Mouse (Mus musculus) telencephalon, adult 2 months (tissue): ENCODE data around the gene Ece2.

Source experiments
- DNase-seq: peaks from one replicate; pipeline ENCODE4 v3.0.0-alpha.2; 2011; ENCODE audit warnings: low read depth, low spot score

Ece2 gene

DNA sequence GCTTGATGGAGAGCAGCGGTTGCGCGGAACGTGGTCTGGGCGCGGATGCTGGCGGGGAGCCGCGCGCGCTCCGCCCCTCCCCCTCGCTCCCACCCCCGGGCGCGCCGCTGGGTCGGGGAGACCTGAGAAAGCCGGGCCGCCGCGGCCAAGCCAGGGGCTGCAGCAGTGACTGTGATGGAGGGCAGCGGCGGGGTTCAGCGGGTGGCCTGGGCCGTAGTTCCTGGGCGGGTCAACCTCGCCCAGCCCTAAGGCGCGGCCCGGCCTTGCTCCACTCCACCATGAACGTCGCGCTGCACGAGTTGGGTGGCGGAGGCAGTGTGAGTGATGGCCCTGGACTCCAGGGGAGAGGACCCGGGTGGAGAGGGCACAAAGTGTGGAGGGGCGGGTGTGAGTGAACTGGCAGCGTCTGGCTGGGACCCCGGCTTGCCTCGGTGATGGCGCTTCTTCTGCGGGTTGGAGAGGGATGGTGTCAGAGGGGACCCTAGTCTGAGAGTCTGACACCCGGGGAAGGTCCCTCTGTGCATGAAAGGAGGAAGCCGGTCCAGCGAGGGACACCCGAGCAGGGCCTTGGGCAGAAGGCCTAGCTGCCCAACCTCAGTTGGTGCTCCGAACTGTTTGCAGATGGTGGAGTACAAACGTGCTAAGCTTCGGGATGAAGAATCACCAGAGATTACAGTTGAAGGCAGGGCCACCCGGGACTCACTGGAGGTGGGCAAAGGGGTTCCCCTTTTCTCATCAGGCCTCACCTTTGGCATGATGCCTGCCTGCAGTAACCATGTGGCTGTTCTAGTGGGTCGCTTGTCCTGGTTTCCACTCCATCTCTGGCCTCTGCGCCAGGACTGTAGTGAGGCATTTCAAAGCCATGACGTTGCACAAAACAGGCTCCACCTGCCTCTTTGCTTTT, at the start of gene Ece2:
Ece2 (plus strand) TSS at position 98 of the 904 bp plus-strand sequence.
- no peak for DNase-seq

DNA sequence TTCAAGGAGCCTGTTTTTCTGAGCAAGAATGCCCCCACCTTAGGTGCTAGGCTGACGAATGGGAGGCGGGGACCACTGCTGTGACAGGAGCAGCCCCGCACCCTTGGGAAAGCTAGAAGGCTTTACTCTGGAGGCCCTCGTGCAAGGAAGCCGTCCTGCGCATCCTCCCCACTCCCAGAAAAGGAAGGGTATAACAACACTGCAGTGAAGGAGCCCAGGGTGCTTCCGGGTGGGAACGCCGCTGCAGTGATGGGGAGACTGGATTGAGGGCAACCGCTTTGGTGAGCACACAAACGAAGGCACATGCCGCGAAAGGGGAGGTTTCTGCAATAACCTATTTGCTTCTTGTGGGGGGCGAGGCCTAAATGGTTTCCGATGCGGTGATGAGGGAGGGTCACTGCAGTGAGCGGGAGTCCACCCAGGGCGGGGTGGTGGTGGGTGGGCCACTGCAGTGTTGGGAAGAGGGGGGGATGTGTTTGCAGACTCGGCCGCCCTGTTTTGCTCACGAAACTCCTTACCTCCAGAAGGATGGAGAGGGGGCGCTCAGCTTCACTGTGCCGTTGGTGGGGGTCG, 40.2 kb upstream of the Ece2 start, which contains the start of gene Vwa5b2:
Vwa5b2 (plus strand) TSS at position 106 of the 573 bp plus-strand sequence.
- no peak for DNase-seq

DNA sequence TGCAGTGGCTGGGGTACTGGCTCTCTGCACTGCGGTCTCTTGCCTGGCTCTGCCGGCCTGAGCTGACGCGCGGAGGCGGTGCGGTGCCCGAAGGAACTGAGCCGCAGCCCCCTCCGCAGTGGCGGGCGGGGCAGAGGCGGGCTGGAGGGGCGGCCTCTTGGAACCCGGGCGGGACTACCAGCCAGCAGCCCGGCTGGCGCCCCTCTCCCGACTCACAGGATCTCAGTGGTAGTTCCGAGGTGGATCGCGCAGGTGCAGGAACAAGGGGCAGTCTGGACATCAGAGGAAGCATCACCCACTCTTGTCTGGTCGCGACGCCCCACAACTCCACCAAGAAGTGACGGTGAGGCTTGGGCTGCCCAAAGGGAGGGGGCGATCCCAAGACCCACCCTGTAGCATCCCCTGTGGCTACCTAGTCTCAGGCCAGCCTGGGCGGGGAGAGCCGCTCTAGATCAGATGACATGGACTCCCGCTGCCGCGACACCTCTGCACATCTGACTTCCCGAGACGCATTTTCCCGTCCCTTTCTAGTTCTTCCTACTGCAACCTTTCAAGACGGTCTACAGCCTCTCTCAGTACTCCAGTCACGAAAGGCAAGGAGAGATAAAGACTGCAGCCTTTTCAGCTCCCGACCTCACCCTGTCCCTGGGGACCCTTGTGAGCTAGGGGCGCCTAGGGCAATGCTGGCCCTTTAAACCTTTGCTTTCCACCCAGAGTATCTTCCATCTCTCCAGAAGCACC, 39.5 kb upstream of the Ece2 start:
- DNase-seq, result no peak

DNA sequence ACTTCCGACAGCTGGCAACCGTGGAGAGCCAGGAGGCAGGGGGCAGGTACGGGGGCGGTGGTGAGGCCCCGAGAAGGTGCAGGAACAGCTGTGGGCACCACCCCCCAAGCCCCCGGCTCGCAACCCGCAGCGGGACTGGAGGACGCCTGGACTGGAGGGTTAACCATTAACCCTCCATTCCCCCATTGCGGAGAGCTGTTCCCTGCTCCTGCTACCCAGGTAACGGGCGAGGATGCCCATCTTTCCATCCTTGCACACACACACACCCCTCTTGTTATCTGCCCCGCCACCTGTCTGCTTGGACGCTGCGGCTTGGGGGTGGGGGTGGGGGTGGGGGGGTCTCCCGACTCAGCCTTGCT, 39.0 kb upstream of the Ece2 start:
- no peak for DNase-seq

- DNase-seq, result no peak
Observed at GRCm38 (mm10) chr16:20591076-20591705, 38.4 kb upstream of the Ece2 start.

DNA sequence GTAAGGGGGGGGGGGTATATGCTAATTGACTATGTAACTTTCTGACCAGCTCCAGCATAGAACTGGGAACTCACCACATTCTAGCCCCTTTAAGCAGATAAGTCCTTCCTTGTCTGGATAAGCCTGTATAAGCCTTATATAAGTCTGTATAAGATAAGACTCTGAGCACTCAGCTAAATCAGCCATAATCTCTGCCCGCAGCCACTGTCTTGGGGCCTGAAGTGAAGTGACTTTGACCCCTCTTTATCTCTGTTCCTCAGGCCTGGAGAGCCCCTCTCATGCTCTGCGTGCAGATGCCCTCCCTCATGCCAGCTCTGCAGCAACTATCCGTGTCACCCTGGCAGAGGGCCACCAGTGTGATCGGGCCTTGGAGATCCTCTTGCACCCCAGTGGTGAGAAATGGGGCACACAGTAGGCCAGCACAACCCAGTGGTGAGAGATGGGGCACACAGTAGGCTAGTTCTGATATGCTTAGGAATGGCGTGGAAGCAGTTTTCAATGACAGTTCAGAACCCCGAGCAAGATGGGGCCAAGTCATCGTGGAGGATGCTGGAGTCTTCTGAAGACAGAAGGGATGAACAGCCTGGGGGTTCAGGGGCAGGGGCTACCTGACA, 34.5 kb upstream of the Ece2 start:
- DNase-seq, result no peak

DNA sequence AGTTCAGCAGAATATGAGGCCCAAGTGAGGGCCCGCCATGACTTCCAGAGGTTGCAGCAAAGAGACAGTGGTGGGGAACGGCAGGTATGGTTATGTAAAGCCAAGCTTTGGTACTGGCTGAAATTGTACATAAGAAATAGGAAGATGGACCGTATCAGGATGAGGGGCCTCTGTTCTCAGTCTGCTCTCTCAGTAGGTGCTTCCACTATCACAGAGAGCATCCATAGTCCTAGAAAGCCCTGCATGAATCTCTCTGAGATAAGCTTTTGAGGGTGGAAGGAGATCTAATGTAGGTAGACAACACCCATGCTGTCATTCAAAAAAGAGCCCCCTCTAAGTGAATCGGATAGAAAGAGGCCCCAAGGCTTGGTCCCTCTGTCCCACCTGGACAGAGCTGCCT, 33.9 kb upstream of the Ece2 start:
- DNase-seq, result no peak

DNA sequence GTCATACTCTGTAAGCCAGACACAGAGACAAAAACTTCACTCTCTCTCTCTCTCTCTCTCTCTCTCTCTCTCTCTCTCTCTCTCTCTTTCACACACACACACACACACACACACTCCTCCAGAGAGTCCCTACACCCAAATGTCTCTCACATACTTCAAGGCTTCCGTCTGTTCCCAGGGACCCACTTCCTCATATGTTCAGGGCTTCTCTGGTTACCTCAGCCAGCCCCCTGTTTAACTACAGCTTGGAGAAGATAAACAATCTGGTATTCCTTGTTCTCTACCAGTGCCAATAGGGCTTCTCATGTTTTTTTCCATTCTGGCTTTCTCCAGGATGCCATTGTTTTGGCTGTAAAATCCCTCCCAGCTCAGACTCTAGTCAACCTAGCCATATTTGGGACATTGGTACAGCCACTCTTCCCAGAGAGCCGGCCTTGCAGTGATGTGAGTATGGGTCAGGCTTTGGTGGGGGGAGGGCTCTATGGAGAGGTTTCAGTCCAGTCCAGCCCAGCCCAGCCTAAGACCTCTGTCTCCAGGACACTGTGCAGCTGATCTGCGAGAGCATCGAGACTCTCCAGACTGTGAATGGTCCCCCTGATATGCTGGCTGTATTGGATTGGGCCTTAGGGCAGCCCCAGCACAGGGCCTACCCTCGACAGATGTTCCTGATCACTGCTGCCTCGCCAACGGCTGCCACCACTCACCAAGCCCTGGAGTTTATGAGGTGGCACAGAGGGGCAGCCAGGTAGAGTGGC, 32.8 kb upstream of the Ece2 start:
- DNase-seq, result no peak

GRCm38 (mm10) chr16:20600511-20600910, 29.1 kb upstream of the Ece2 start:
- no peak for DNase-seq

DNA sequence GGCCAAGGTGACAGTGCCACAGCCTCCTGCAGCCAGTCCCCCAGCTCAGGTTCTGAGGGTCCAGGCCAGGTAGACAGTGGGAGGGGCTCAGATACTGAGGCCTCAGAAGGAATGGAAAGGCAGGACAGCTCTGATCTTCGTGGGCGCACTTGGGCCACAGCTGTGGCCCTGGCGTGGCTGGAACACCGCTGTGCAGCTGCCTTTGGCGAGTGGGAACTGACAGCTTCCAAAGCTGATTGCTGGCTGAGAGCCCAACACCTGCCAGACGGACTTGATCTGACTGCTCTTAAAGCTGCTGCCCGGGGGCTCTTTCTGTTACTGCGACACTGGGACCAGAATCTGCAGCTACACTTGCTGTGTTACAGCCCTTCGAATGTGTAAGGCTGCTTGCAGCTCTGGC, 24.9 kb upstream of the Ece2 start:
- DNase-seq, result no peak

DNA sequence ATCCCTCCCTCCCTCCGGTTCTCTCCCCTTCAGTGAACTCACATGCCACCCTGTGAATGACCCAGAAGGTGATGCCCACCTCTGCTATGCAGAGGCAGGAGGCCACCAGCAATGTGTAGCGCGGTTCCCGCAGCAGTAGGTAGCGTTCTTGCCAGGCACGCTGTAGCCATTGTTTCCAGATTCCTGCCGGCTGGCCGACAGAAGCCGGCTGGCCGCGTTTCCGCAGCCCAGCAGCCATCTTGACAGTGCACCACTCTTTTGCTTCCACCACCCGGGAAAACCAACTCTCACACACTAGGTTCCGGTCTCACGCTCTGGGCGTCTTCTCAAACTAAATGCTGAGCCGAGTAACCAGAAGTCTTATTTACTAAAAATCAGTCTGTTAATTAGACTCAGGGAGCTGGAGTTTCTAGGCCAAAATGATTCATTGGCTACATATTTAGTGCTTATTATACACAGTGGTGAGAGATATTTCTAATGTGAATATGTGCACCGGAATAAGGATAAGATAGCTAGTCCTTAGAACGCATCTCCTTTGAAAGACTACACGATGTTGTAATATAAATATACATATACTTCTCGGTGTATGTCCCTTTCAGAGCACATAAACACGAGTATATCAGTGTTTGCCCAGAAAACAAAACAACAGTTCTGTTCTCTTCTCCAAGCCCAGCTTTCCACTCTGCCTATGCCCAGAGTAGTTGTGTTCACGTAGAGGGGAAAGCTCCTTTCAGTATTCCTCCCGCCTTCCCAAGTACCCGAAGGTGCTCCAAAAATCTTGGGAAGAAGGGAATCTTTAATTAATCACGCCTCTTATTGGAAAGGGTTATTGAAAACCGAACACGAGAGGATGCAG, 18.9 kb upstream of the Ece2 start:
- DNase-seq, result peak; percentile 79

DNA sequence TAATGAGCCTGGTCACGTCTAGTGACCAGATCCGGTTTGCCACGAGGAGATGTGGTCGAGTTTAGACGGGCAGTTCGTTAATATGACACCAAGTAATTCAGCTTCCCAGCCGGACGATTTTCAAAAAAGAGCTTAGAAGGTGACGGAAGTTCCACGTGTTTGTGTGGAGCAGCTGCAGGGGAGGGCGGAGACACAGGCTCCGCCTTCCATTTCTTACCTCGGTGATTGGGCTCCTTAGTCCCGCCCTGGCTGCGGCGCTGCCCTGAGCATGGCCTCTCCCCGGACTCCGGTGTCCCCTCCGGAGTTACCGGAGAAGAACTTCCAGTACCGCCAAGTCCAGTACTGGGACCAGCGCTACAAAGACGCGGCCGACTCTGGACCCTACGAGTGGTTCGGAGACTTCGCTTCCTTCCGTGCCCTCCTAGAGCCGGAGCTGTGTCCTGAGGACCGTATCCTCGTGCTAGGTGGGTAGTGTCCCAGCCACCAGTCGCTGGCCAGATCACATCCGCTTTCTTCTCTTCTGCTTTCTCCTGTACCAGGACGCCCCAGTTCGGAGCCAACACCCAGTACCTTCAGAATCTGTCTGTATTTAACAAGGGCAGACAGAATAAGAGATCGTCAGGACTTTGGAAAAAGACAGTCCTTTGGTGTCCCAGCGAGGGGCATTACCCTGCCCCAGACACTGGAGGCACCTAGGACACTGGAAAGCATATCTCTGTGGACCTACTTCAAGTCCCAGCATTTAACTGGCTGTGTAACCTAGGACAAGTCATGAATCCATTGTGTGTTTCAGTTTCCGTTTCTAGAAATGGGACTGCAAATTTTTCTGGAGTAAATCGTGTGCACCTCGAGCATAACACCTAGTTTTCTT, 18.0 kb upstream of the Ece2 start, which contains the start of the genes Eef1akmt4, Gm49333 and Alg3:
Eef1akmt4 (plus strand) TSS at position 237 of the 871 bp plus-strand sequence.
Gm49333 (plus strand) TSS at position 254 of the 871 bp plus-strand sequence.
Alg3 (minus strand) TSS at position 379 of the 871 bp plus-strand sequence.
- DNase-seq, result peak; percentile 88

- DNase-seq, result no peak
Observed at GRCm38 (mm10) chr16:20619541-20620398, 9.9 kb upstream of the Ece2 start.

- no peak for DNase-seq
Observed at GRCm38 (mm10) chr16:20620399-20620735, 9.3 kb upstream of the Ece2 start.

GRCm38 (mm10) chr16:20620751-20621190, 8.9 kb upstream of the Ece2 start:
- no peak for DNase-seq

GRCm38 (mm10) chr16:20621191-20621990, 8.2 kb upstream of the Ece2 start, which contains the start of gene Camk2n2:
Camk2n2 (minus strand) TSS chr16:20621287.
- no peak for DNase-seq
